In genomic region chr11:109822280-109822679, GRCm38 (mm10) we compare ENCODE assay signal across 25 mouse cellular contexts. TPM values are rescaled to one million over a fixed set of nuclear protein-coding genes. Genes with fewer than 3 reads are reported as not detected.
DNase-seq lines count a peak whose midpoint lies in the region; ATAC-seq and TF ChIP-seq lines count a peak whose summit lies in the region.
"Had no signal": no experiment of that assay in that cellular context is flagged by ENCODE, and none has a peak within 500 bp of the region (broad histone marks: within the 10 kb centered on the region; RNA-seq: fewer than 3 reads in every experiment).

No protein-coding gene starts in this region.

- TF ChIP-seq RAD21 in CH12.LX (IDR thresholded peaks at IDR 0.05; ENCODE audit: low read depth, low read length), result no peak

- no peak for TF ChIP-seq EP300 in CH12.LX (IDR thresholded peaks at IDR 0.05; ENCODE audit: low read length)

- no peaks in the 10 kb centered on the region for H3K36me3 ChIP-seq in heart, embryonic 12.5 days
- no peaks in the 10 kb centered on the region for H3K36me3 ChIP-seq in CH12.LX (replicated peaks in 1 of 2; ENCODE audit: control insufficient read depth in 1 of 2, insufficient read depth in 1 of 2, low read length in 1 of 2)
- H3K36me3 ChIP-seq in liver, embryonic 15.5 days (replicated peaks), result no peaks in the 10 kb centered on the region
- H3K36me3 ChIP-seq: embryonic facial prominence, embryonic 13.5 days; hindbrain, embryonic 10.5 days; neural tube, embryonic 13.5 days had no signal

- no peak overlapping the region for H3K9ac ChIP-seq in heart, embryonic 12.5 days
- H3K9ac ChIP-seq in CH12.LX (ENCODE audit: insufficient read depth, low read depth), result no peak overlapping the region
- H3K9ac ChIP-seq in liver, embryonic 15.5 days, result no peak overlapping the region
- H3K9ac ChIP-seq: embryonic facial prominence, embryonic 13.5 days; neural tube, embryonic 13.5 days had no signal

- H3K9me3 ChIP-seq in heart, embryonic 12.5 days (replicated peaks), result no peaks in the 10 kb centered on the region
- H3K9me3 ChIP-seq in CH12.LX (replicated peaks; ENCODE audit: low read length), result peaks cover 3% of the 10 kb centered on the region
- H3K9me3 ChIP-seq in liver, embryonic 15.5 days (replicated peaks), result no peaks in the 10 kb centered on the region
- H3K9me3 ChIP-seq: embryonic facial prominence, embryonic 13.5 days; hindbrain, embryonic 10.5 days; neural tube, embryonic 13.5 days had no signal

- TF ChIP-seq POLR2A in CH12.LX (IDR thresholded peaks at IDR 0.05; ENCODE audit: low read depth, low read length), result no peak

- peak; percentile 52 for DNase-seq in heart, adult 11 months
- no peak for DNase-seq in CH12.LX (ENCODE audit: extremely low read depth)
- DNase-seq in induced T-regulatory cell, adult 2 months (ENCODE audit: low read depth), result peak; percentile 20
- DNase-seq: cerebellum, adult 8-10 months; gastrocnemius, postnatal 25 days; kidney, adult 8-10 months; kidney, postnatal 25 days; lung, adult 18-20 months; midbrain, embryonic 14.5 days; spleen, adult 18-20 months; thymus, adult 18-20 months; thymus, postnatal 4 days had no signal

- dilution Hi-C loops in CH12.LX (cut with MboI; ENCODE audit: extremely low pct_ligation_motif_present, extremely low pct_unique_long_range_greater_than_20kb, low sequenced_read_pairs), result no loop called here

- in situ Hi-C loops in CH12.LX (cut with MboI; ENCODE audit: low pct_ligation_motif_present, low pct_unique_long_range_greater_than_20kb, low sequenced_read_pairs), result no loop called here

- no peak for ATAC-seq in heart, embryonic 12.5 days (ENCODE audit: insufficient number of reproducible peaks, low FRiP score)
- peak; percentile 67 for ATAC-seq in liver, embryonic 15.5 days (ENCODE audit: insufficient read depth)
- no peak for ATAC-seq in inflammation-experienced regulatory T-cells, adult 6 months
- no peak for ATAC-seq in granulocyte monocyte progenitor cell, adult 5-6 weeks (replicated peaks; ENCODE audit: poor library complexity, severe bottlenecking)
- ATAC-seq: forebrain, embryonic 14.5 days; hindbrain, postnatal 0 days had no signal

- H3K79me2 ChIP-seq in CH12.LX (replicated peaks; ENCODE audit: control insufficient read depth, extremely low read depth, insufficient read depth, poor library complexity, severe bottlenecking), result no peaks in the 10 kb centered on the region

- 42% methylated on average over 6 of the region's 6 CpGs for WGBS in heart, embryonic 12.5 days
- 19% methylated on average over 6 of the region's 6 CpGs for WGBS in liver, embryonic 15.5 days (ENCODE audit: insufficient replicate concordance)

- H3K4me2 ChIP-seq in heart, embryonic 12.5 days, result no peak overlapping the region
- no peak overlapping the region for H3K4me2 ChIP-seq in CH12.LX (ENCODE audit: insufficient read depth, low read depth, poor library complexity, severe bottlenecking)
- no peak overlapping the region for H3K4me2 ChIP-seq in liver, embryonic 15.5 days
- H3K4me2 ChIP-seq: embryonic facial prominence, embryonic 13.5 days; neural tube, embryonic 13.5 days had no signal

- H3K27me3 ChIP-seq in heart, embryonic 12.5 days (replicated peaks), result no peaks in the 10 kb centered on the region
- H3K27me3 ChIP-seq in CH12.LX (replicated peaks), result no peaks in the 10 kb centered on the region
- no peaks in the 10 kb centered on the region for H3K27me3 ChIP-seq in liver, embryonic 15.5 days
- H3K27me3 ChIP-seq: embryonic facial prominence, embryonic 13.5 days; neural tube, embryonic 13.5 days had no signal

- no peaks in the 10 kb centered on the region for H3K4me1 ChIP-seq in heart, embryonic 12.5 days (replicated peaks)
- peaks cover 4 to 10% of the 10 kb centered on the region in 2 experiments for H3K4me1 ChIP-seq in CH12.LX (ENCODE audit: control insufficient read depth in 1 of 2, insufficient read depth in 2 of 2)
- 0 out of 2 replicates have a peak, but pooled peaks cover 2% of the 10 kb centered on the region for H3K4me1 ChIP-seq in liver, embryonic 15.5 days (replicated peaks)
- H3K4me1 ChIP-seq: embryonic facial prominence, embryonic 13.5 days; hindbrain, embryonic 10.5 days; neural tube, embryonic 13.5 days had no signal

- TF ChIP-seq CTCF in CH12.LX (conservative IDR thresholded peaks at IDR 0.05 in 1 of 2, IDR thresholded peaks at IDR 0.05 in 1 of 2; ENCODE audit: low read depth in 2 of 2, low read length in 2 of 2), result no peak

- no peak overlapping the region for H3K27ac ChIP-seq in heart, embryonic 12.5 days (ENCODE audit: poor library complexity, severe bottlenecking)
- no peak overlapping the region for H3K27ac ChIP-seq in CH12.LX (ENCODE audit: insufficient read depth, low read depth)
- peak overlapping the region; percentile 57 for H3K27ac ChIP-seq in liver, embryonic 15.5 days (replicated peaks)
- H3K27ac ChIP-seq: embryonic facial prominence, embryonic 13.5 days; hindbrain, embryonic 10.5 days; hindbrain, postnatal 0 days; neural tube, embryonic 13.5 days had no signal

- H3K4me3 ChIP-seq in heart, embryonic 12.5 days, result no peak overlapping the region
- H3K4me3 ChIP-seq in CH12.LX (replicated peaks in 1 of 3; ENCODE audit: low read depth in 2 of 3, low read length in 2 of 3, poor library complexity in 1 of 3), result no peak overlapping the region
- H3K4me3 ChIP-seq in liver, embryonic 15.5 days (replicated peaks), result no peak overlapping the region
- H3K4me3 ChIP-seq: embryonic facial prominence, embryonic 13.5 days; hindbrain, embryonic 10.5 days; neural tube, embryonic 13.5 days had no signal

TF ChIP-seq in CH12.LX, 34 proteins besides CTCF, POLR2A, EP300 and RAD21:
- TF ChIP-seq BHLHE40 (IDR thresholded peaks at IDR 0.05; ENCODE audit: low read depth, low read length) (0 out of 2 replicates have a peak, but pooled peaks have one; percentile 12), ZC3H11A (IDR thresholded peaks at IDR 0.05; ENCODE audit: low read depth, low read length) (no peak), TCF12 (IDR thresholded peaks at IDR 0.05; ENCODE audit: low read depth, low read length) (no peak), PAX5 (IDR thresholded peaks at IDR 0.05; ENCODE audit: low read length) (no peak)

RNA-seq across cellular contexts. Expression of gene 1700012B07Rik, which starts 5.6 kb away (rescaled TPM):
- not detected in 2 replicates for polyA plus RNA-seq in heart, embryonic 12.5 days (2016; fragmentation: Nextera tagmentation; extraction: Ambion mirVana)
- total RNA-seq in CH12.LX (2012; rRNA removed), result not detected in 2 replicates
- not detected in 2 replicates for total RNA-seq in CH12.LX (2014; rRNA removed)
- 0.29 and 0.44 TPM in 2 replicates for polyA plus RNA-seq in CH12.LX (2012; ENCODE audit: insufficient read length, low read depth)
- not detected in 2 replicates for polyA plus RNA-seq in liver, embryonic 15.5 days (2015; fragmentation: Nextera tagmentation; extraction: Ambion mirVana)
- polyA plus RNA-seq in inflammation-experienced regulatory T-cells, adult 6 months (2017; shearing (Covaris generic)), result 1 to 10 TPM in 2 of 3 experiments, under 1 TPM in 1; 0.60 to 8.1 (median 1.2) TPM
- not detected in 2 replicates for total RNA-seq in granulocyte monocyte progenitor cell, adult 5-6 weeks (2014; fragmentation: Nextera tagmentation)
- total RNA-seq in granulocyte monocyte progenitor cell, adult 5-6 weeks (2017), result not detected in 2 replicates
- total RNA-seq: gastrocnemius, postnatal 25 days; hindbrain, postnatal 0 days; left cerebral cortex, adult 18-20 months; left cerebral cortex, postnatal 36 days; megakaryocyte progenitor cell, adult 5-6 weeks had no signal
- polyA plus RNA-seq: embryonic facial prominence, embryonic 13.5 days; forebrain, embryonic 14.5 days; heart, postnatal 0 days; hindbrain, embryonic 10.5 days; hindbrain, postnatal 0 days; midbrain, embryonic 14.5 days; neural tube, embryonic 13.5 days had no signal
